Mouse (Mus musculus): ENCODE measurements around the gene Fam122b.

DNA sequence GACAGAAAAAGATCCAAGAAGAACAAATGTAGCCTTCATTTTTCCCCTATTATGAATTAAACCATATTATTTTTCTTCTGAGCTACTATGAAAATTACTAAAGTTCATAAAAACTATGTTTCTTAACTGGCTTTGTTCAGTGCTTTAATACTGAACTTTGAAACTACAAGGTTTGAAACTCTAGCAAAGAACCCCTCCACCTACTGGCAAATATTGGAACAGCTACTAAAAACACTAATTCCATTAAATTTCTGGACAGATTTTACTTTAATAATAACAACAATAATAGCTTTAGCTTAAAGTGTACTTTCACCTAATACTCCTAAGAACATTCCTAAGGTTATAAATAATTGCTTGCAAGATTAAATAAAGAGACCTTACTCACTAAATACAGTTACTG is 14.4 kb downstream of the Fam122b start:
- TF ChIP-seq CTCF (IDR thresholded peaks at IDR 0.05; ENCODE audit: low read depth) = peak; percentile 42
- no peak for TF ChIP-seq EP300 (IDR thresholded peaks at IDR 0.05; ENCODE audit: low read depth)

Measured in heart, postnatal 0 days (tissue).